Mouse (Mus musculus): Measurements from ENCODE around the gene Bag5. TPM values are rescaled to one million over a fixed set of nuclear protein-coding genes. Genes with fewer than 3 reads are reported as not detected.
"Not testable (repeated sequence)": the region's sequence is repeated elsewhere in the genome, so short reads cannot be mapped to it uniquely, and the experiment has no call there.

Gene Bag5
- polyA plus RNA-seq, 1 experiment, result 20.6 TPM

DNA sequence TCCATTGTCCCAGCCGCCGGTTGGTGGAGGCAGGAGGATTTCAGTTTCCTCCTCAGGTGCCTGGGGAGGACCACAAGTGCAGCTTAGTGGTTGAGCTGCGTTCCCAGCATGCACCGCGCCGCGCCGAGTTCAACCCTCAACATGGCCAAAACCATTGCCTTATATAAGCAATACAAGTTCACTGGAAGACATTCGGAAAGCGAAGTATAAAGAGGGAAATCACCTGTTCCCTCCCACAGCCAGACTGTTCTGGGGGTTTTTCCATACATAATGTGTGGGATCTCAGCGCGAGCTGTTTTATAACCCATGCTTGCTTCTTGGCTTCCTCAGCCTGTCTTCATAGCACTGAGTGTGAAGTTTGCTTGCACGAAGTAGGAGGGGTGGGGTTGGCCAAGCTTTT, 46.7 kb downstream of the Bag5 start:
- Histone ChIP-seq H3K79me3 (ENCODE audit: low read depth) (no peaks in the 10 kb centered on the region), H3K4me3 (ENCODE audit: insufficient read depth, poor library complexity, severe bottlenecking) (no peak overlapping the region), H3K36me3 (ENCODE audit: control insufficient read depth, insufficient read depth) (peaks cover 6% of the 10 kb centered on the region), H3ac (ENCODE audit: control insufficient read depth, insufficient read length, low read depth) (no peak overlapping the region), H3K27me3 (ENCODE audit: control insufficient read depth, insufficient read depth, insufficient read length) (no peaks in the 10 kb centered on the region), H3K79me2 (ENCODE audit: control insufficient read depth, insufficient read depth) (no peaks in the 10 kb centered on the region)
- TF ChIP-seq CTCF (IDR thresholded peaks at IDR 0.05; ENCODE audit: control insufficient read depth, insufficient read depth, insufficient read length), result no peak
- no peak for TF ChIP-seq USF1 (IDR thresholded peaks at IDR 0.05; ENCODE audit: low read depth)
- no peak for TF ChIP-seq CEBPB (IDR thresholded peaks at IDR 0.05; ENCODE audit: low read depth)
- no peak for TF ChIP-seq MYOG (IDR thresholded peaks at IDR 0.05; ENCODE audit: control insufficient read depth, extremely low read depth, insufficient read length)
- TF ChIP-seq MYOD1 (IDR thresholded peaks at IDR 0.05; ENCODE audit: control insufficient read depth, insufficient read length, low read depth), result no peak
- TF ChIP-seq FOSL1 (IDR thresholded peaks at IDR 0.05; ENCODE audit: insufficient read depth, low read length, poor library complexity, severe bottlenecking), result no peak

DNA sequence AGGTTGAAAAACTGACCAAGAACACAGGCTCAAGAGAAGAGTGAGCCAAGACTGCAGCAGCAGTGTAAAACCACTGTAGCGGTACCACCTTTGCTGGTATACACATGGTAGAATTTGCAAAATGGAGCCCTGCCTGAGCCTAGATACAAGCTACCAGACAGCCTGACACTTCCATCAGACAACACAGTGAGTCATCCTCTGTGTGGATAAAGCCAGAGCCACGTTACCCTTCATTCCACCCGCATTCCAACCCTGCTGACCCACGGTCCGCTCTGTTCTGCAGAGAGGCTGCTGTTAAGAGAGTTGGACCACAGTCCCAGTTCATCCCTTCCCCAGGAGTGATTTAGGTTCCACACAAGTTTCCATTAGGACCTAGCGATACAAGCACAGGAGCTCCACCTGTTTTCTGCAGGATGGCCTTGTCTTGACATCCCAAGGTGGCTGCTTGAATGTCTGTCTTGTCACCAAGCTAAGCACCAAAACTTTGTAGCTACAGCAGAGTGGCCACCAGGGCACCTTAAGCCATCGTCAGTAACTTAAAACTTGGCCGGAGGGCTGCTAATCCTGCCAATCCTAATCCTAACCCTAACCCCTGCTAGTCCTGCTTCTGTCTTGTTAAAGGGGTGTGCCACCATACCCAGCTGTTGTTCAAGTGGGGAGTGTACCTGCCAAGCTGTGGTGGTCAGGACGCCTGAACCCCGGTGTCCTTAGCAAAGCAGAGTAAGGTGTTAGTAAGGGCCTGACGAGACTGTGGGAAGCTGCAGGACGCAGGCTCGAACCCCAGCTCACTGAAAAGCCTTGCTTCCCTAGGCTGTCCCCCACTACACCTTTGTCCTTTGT, 47.8 kb downstream of the Bag5 start:
- Histone ChIP-seq H3K36me3 (ENCODE audit: control insufficient read depth, insufficient read depth) (peaks cover 6% of the 10 kb centered on the region), H3K79me3 (ENCODE audit: low read depth) (no peaks in the 10 kb centered on the region), H3ac (ENCODE audit: control insufficient read depth, insufficient read length, low read depth) (no peak overlapping the region), H3K27me3 (ENCODE audit: control insufficient read depth, insufficient read depth, insufficient read length) (no peaks in the 10 kb centered on the region), H3K79me2 (ENCODE audit: control insufficient read depth, insufficient read depth) (no peaks in the 10 kb centered on the region), H3K4me3 (ENCODE audit: insufficient read depth, poor library complexity, severe bottlenecking) (no peak overlapping the region)
- TF ChIP-seq FOSL1 (IDR thresholded peaks at IDR 0.05; ENCODE audit: insufficient read depth, low read length, poor library complexity, severe bottlenecking) (no peak), MYOD1 (IDR thresholded peaks at IDR 0.05; ENCODE audit: control insufficient read depth, insufficient read length, low read depth) (peak; percentile 56), MAX (IDR thresholded peaks at IDR 0.05) (peak; percentile 60)

GRCm38 (mm10) chr12:111664144-111664634, 48.9 kb downstream of the Bag5 start:
- Histone ChIP-seq H3K79me3 (ENCODE audit: low read depth) (no peaks in the 10 kb centered on the region), H3K4me3 (ENCODE audit: insufficient read depth, poor library complexity, severe bottlenecking) (no peak overlapping the region)
- TF ChIP-seq MYOD1 (IDR thresholded peaks at IDR 0.05; ENCODE audit: control insufficient read depth, insufficient read length, low read depth) (peak; percentile 99), CTCF (IDR thresholded peaks at IDR 0.05; ENCODE audit: control insufficient read depth, insufficient read depth, insufficient read length) (no peak)

DNA sequence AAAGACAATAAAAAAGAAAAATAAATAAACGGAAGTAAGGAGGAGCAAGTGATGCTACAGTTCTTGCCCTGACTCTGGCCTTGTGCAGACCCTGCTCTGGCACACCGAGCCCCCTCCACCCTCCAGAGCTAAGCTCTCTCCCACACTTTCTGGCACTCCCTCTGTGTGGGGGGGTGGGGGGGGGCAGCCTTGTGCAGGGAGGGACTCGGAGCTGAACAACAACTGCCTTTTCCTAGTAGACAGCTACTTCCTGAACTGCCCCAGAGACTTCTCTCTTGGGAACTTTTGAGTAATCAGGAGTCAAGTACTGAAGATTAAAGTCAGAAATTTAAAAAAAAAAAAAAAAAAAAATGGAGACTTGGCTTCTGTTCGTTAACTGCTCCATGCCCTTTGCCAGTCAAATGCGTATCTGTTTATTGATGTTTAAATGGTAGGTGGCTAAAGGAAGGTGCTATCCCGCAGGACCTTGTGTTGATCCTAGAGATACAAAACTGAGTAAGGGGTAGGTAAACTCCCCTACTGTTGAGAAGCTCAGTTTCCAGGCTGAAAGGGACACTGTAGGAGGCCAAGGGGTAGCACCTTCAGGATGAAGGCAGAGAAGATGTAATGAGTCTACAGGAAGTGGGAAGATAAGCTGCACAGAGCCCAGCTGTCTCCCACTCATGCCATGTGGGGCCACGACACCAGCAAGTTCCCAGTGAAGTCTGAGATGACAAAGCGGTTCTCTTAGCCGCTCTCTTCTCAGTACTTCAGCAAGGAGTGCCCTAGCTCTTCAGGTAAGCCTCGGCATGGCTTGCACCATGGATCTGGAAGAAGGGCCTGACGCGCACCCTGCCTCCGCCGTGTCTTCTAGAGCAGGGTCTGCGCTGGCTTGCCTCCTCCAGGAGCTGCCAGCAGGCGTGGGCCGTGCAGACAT, 49.6 kb downstream of the Bag5 start:
- H3K79me2 ChIP-seq (ENCODE audit: control insufficient read depth, insufficient read depth), result no peaks in the 10 kb centered on the region
- peaks cover 6% of the 10 kb centered on the region for H3K36me3 ChIP-seq (ENCODE audit: control insufficient read depth, insufficient read depth)
- H3K79me3 ChIP-seq (ENCODE audit: low read depth), result no peaks in the 10 kb centered on the region
- H3K27me3 ChIP-seq (ENCODE audit: control insufficient read depth, insufficient read depth, insufficient read length), result no peaks in the 10 kb centered on the region
- TF ChIP-seq MYOD1 (IDR thresholded peaks at IDR 0.05; ENCODE audit: control insufficient read depth, insufficient read length, low read depth) (peak; percentile 81), MAX (IDR thresholded peaks at IDR 0.05) (no peak)
- H3K4me3 ChIP-seq (ENCODE audit: insufficient read depth, poor library complexity, severe bottlenecking), result no peak overlapping the region
- H3ac ChIP-seq (ENCODE audit: control insufficient read depth, insufficient read length, low read depth), result no peak overlapping the region

More at GRCm38 (mm10) chr12:111664144-111664634, 48.9 kb downstream of the Bag5 start:
- Histone ChIP-seq H3K27me3 (ENCODE audit: control insufficient read depth, insufficient read depth, insufficient read length) (no peaks in the 10 kb centered on the region), H3ac (ENCODE audit: control insufficient read depth, insufficient read length, low read depth) (no peak overlapping the region), H3K79me2 (ENCODE audit: control insufficient read depth, insufficient read depth) (no peaks in the 10 kb centered on the region), H3K36me3 (ENCODE audit: control insufficient read depth, insufficient read depth) (peaks cover 6% of the 10 kb centered on the region)

DNA sequence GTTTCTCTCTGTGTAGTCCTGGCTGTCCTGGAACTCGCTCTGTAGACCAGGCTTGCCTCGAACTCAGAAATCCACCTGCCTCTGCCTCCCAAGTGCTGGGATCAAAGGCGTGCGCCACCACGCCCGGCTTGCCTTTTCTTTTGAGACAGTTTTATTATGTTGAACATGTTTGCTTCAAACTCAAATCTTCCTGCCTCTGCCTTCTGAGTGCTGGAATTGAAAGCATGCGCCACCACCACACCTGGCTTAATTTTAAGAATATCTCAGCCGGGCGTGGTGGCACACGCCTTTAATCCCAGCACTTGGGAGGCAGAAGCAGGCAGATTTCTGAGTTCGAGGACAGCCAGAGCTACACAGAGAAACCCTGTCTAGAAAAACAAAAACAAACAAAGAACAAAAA, 51.5 kb downstream of the Bag5 start:
- not testable (repeated sequence) for H3ac ChIP-seq (ENCODE audit: control insufficient read depth, insufficient read length, low read depth); H3K79me3 ChIP-seq (ENCODE audit: low read depth); H3K4me3 ChIP-seq (ENCODE audit: insufficient read depth, poor library complexity, severe bottlenecking); H3K79me2 ChIP-seq (ENCODE audit: control insufficient read depth, insufficient read depth); H3K27me3 ChIP-seq (ENCODE audit: control insufficient read depth, insufficient read depth, insufficient read length)
- peaks cover 12% of the 10 kb centered on the region for H3K36me3 ChIP-seq (ENCODE audit: control insufficient read depth, insufficient read depth)

DNA sequence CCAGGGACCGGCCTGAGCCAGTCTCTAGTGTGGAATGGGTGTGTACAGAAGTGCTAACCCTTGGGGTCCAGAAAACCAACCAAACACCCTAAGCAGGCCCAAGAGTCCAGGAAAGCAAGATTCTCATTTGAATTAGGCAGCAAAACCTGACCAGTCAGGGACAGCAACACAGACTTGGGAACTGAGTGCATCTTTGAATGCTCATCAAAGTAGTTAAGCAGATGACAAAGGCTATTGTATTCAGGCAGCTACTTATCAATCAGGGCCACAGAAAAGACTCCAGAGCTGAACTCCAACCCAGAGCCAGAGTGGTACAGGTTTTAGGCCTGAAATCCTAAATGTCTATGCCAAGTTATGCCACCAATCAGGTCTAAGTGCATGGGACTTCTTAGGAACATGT, 52.4 kb downstream of the Bag5 start:
- Histone ChIP-seq H3K79me2 (ENCODE audit: control insufficient read depth, insufficient read depth) (no peaks in the 10 kb centered on the region), H3K79me3 (ENCODE audit: low read depth) (no peaks in the 10 kb centered on the region), H3ac (ENCODE audit: control insufficient read depth, insufficient read length, low read depth) (no peak overlapping the region), H3K36me3 (ENCODE audit: control insufficient read depth, insufficient read depth) (peaks cover 20% of the 10 kb centered on the region), H3K27me3 (ENCODE audit: control insufficient read depth, insufficient read depth, insufficient read length) (no peaks in the 10 kb centered on the region), H3K4me3 (ENCODE audit: insufficient read depth, poor library complexity, severe bottlenecking) (no peak overlapping the region)
- TF ChIP-seq CEBPB (IDR thresholded peaks at IDR 0.05; ENCODE audit: low read depth), result no peak
- TF ChIP-seq CTCF (IDR thresholded peaks at IDR 0.05; ENCODE audit: control insufficient read depth, insufficient read depth, insufficient read length), result no peak
- no peak for TF ChIP-seq MAX (IDR thresholded peaks at IDR 0.05)
- no peak for TF ChIP-seq MYOG (IDR thresholded peaks at IDR 0.05; ENCODE audit: control insufficient read depth, extremely low read depth, insufficient read length)
- TF ChIP-seq FOSL1 (IDR thresholded peaks at IDR 0.05; ENCODE audit: insufficient read depth, low read length, poor library complexity, severe bottlenecking), result no peak
- no peak for TF ChIP-seq MYOD1 (IDR thresholded peaks at IDR 0.05; ENCODE audit: control insufficient read depth, insufficient read length, low read depth)
- no peak for TF ChIP-seq USF1 (IDR thresholded peaks at IDR 0.05; ENCODE audit: low read depth)

Other genes with a start within 250 kb of the Bag5 start
- gene Gm266, start 227.4 kb downstream of the Bag5 start, polyA plus RNA-seq (2012; fragmentation: generic; extraction: Trizol), result 2.1 TPM
- gene Eif5, start 175.2 kb downstream of the Bag5 start, polyA plus RNA-seq (2012; fragmentation: generic; extraction: Trizol), result 91.0 TPM
- gene Mark3, start 138.7 kb downstream of the Bag5 start, polyA plus RNA-seq (2012; fragmentation: generic; extraction: Trizol), result 35.0 TPM
- gene Ckb, start 40.9 kb downstream of the Bag5 start, polyA plus RNA-seq (2012; fragmentation: generic; extraction: Trizol), result 61.4 TPM
- gene Trmt61a, start 35.2 kb downstream of the Bag5 start, polyA plus RNA-seq (2012; fragmentation: generic; extraction: Trizol), result 32.1 TPM
- gene Apopt1, start within 50 bp of the Bag5 start, polyA plus RNA-seq (2012; fragmentation: generic; extraction: Trizol), result 29.9 TPM
- 116 TPM for gene Klc1, start 45.6 kb upstream of the Bag5 start, polyA plus RNA-seq (2012; fragmentation: generic; extraction: Trizol)
- 4.8 TPM for gene Xrcc3, start 100.6 kb upstream of the Bag5 start, polyA plus RNA-seq (2012; fragmentation: generic; extraction: Trizol)
- gene Zfyve21, start 100.9 kb upstream of the Bag5 start, polyA plus RNA-seq (2012; fragmentation: generic; extraction: Trizol), result 40.0 TPM
- 4.8 TPM for gene Ppp1r13b, start 194.9 kb upstream of the Bag5 start, polyA plus RNA-seq (2012; fragmentation: generic; extraction: Trizol)

Measured in C2C12 (cell line).